Mouse (Mus musculus) kidney, adult 9 months (tissue): Measurements from ENCODE around the gene Pm20d1.
A peak's percentile ranks its signal among the peaks of the same experiment; 100 is the strongest.

Source experiments
- DNase-seq: peaks from one replicate; pipeline ENCODE4 v3.0.0; 2022

Pm20d1 gene

DNA sequence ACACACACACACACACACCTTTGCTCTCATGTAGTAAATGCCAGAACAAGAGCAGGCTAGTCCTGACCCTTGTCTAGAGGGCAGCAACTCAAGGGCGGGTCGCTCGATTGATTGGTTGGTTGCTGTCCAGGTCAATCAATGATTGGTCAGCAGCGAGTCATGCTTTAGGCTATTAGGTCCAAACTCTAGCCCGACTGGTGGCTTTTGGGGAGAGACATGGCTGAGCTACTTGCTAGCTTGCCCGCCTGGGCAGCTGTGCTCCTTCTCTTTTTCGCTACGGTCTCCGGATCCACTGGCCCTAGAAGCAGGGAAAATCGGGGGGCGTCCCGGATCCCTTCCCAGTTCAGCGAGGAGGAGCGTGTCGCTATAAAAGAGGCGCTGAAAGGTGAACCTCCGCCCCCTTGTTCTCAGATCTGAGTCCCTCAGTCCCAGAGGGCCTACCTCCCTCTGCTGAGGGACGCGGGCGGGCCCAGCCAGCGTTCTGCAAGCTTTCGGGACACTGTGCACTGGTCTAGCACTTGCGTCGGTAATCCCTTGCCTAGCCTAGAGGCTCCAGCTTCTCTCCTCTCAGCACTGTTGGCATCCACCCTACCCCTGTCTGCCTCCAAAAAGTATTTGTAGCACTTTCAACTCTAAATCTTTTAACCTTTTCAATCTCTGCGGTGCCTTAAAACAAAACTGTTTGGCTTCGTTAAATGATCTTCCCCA is at the start of gene Pm20d1:
Gene Pm20d1, plus strand, starts transcription at position 180 of the 708 bp plus-strand sequence.
- DNase-seq, result peak; percentile 96

DNA sequence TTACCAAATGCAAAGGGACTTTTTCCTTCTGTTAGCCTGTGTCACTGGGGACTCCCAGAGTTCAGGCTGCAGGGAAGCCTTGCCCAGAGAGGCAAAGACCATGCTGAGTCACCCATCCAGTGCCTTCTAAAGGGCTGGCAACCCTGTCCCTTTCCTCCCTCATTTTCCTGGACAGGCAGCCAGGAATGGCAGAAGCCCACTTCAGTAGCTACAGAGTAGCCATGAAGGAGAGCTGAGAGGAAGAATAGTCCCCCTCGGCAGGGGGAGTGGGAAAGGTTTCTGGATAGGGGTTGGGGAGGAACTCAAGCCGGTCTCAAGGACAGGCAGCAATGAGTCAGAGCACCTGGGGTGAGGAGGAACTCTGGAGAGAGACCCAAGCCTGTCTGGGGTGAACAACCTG is 49.4 kb upstream of the Pm20d1 start:
- DNase-seq, result no peak

DNA sequence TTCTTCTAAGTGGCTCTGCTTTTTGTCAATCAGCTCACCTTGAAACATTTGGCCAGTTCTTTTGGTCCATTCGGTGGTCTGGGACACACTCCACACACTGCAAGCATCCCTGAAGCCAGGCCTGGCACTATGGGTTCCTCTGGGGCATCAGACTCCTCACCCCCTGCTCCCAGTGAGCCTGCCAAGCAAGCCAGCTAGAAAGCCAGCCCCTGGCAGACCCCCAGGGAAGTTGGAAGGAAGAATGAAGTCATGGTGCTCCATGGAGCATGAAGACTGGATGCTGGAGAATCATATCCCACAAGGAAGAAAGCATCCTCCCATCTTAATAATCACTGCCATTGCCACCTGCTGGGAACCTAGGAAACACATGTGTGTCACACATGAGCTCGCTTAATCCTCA is 48.5 kb upstream of the Pm20d1 start:
- no peak for DNase-seq

DNA sequence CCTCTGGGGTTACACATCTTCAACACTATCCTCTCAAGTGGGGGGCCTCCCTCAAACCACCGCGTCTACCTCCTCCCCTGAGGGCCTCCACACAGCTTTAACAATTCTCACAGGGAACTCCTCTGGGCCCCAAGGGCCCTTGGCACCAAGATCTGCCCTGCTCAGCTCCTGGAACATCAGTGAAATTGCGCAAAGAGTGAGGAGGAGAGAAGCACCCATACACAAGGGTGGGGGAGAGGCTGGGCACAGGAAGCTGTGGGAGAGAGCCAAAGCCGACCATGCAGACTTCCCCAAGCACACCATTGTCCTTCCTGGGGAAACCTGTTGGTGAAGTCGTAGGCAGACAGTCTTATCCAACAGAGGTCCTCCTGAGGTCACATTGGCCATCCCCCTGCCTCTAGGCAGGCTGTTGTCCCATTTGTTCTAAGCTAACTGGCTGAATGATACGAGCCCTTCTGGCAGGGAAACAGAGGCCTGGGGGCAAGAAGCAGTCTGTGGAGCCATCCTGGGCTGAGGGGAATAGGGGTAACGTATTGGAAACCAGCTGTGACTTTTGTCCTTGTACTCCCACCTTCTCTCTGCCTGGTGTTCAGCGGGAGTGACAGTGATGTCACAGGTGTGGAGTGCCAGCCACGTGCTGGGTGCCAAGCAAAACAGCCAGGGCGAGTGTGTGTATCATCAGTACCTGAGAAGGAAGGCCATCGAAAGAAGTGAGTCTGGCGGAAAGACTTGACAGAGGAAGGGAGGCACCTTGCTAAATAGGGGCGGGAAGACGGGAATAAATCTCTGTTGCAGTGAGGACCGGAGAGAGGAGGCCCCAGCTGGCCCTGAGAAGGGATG is 47.3 kb upstream of the Pm20d1 start:
- no peak for DNase-seq

- DNase-seq, result no peak
These were observed 45.8 kb upstream of the Pm20d1 start for GRCm38 (mm10) chr1:131751181-131751890.

- DNase-seq, result no peak
These were observed 45.3 kb upstream of the Pm20d1 start for GRCm38 (mm10) chr1:131751891-131752311.

DNA sequence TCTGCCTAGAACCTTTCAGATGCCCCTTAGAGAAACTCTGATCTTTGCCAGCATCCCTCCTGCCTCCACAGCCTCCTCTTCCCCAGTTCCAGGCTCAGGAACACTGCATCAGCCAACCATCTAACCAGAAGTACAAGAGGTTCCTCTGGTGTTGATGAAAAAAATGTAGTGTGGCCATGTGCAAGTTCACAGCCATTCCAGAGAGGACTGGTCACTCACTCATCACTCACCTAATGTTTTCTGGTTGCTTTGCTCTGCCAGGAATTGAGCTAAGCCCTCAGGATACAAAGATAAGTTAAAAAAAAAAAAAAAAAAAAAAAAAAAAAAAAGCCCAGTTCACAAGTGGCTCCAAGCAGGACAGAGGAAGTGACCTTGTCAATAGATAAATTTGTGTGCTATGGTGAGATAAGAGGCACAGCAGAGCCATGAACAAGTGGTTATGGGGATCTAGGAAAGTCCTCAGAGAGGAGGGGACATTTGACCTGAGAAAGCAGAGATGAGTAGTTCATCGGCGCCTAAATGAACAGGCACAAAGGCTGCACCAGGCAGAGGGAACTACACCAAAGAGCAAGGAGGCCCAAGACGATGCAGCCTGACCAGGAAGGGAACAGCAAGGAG is 42.9 kb upstream of the Pm20d1 start:
- DNase-seq, result no peak

DNA sequence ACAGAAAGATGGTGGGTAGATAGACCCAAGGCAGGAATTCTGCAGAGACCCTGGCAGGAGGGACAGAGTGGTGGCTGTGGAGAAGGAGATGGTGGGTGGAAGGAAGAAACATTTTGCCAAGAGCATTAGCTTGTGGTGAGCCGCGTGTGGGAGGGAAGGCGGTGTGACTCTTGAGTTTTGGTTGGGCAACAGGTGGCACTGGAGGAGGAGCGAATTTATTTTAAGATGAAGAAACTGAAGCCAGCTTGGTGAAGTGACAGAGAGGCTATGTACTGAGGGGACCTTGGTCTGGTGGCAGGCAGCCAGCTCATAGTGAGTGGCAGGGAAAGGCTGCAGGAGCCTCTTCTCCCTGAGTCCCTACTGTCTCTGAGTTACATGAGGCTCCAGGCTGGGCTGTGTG is 42.3 kb upstream of the Pm20d1 start:
- peak; percentile 22 for DNase-seq

DNA sequence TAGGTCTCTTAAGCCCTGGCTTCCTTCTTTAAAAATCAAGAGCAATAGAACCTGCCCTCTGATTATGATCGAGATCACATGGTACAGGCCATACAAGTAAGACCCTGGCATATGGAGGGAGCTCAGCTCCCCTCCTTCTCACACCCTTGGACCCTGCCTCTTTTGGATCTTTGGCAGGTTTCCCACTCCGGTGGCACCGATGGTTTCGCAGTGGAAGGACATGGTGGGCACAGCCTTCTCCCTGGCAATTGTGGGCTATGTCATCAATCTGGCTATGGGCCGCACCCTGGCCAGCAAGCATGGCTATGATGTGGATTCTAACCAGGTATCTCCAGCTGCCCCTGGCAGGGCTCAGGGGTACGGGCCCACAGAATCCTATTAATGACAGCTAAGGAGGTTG is 40.0 kb upstream of the Pm20d1 start:
- no peak for DNase-seq

GRCm38 (mm10) chr1:131758796-131759195 is 38.4 kb upstream of the Pm20d1 start:
- DNase-seq, result no peak

DNA sequence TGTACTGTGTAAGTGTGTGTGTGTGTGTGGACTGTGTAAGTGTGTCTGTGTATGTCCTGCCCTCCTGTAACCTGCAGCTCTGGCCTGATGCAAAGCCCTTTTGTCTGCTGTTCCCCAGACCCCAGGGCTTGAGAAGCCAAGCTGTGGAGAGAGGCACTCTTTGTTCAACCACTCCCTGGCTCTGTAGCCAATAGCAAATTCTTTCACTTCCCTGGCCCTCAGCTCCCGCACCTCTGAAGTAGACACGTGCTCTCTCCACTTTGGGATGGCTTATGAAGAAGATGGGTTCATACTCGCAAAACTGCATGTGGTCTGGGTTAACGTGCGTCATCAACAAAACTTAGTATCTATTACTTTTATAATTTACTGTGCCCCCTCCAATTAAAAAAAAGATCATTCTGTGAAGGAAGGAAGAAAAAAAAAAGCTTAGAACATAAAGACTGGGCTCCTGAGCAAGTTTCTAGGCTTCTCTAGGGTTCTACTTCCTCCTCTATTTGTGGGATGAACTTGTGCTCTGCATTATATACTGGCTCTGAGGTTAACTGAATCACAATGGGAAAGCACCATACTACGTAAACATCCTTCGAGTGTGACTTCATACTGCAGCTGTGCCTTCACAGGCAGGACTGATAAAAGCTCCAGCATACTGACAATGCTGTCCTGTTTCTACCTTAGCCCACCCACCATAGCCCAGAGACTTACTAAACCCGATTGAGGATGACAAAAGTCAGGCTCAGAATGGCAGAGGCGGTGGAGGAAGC is 37.3 kb upstream of the Pm20d1 start:
- DNase-seq, result no peak

GRCm38 (mm10) chr1:131760428-131760820 is 36.8 kb upstream of the Pm20d1 start:
- DNase-seq, result no peak

DNA sequence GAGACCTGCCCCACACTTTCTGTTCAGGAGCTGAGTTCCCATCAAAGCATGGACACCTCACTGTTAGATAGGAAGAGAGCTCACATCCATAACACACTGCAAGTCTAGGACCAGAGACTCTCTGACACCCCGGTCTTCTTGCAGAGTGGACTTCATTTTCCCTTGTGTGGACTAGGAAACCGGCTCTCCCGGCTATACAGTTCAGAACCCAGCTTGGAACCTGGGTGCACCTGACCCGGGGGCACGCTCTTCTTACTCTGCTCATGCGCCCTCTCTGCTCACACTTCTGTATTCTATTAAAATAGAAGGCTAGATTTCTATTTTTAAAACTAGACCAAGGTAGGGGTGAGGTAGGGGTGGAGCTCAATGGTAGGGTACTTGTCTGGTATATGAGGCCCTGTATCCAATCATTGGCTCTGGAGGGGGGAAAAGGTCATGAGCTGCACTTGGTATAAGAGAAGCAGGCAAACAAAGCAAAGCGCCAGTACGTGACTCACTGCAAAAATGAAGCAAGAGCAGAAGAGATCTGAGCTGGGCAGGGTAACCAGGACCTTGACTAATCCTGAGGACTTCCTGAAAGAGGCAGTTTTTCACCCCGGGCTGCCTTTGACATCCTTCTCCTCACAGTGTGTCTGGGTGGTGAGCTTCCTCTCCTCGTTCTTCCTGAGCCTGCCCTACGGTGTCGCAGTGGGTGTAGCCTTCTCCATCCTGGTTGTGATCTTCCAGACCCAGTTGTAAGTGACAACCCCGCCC is 35.9 kb upstream of the Pm20d1 start:
- DNase-seq, result no peak

GRCm38 (mm10) chr1:131763683-131764082 is 33.5 kb upstream of the Pm20d1 start:
- no peak for DNase-seq

- DNase-seq, result no peak
These were observed 32.4 kb upstream of the Pm20d1 start for GRCm38 (mm10) chr1:131764581-131765338.

- DNase-seq, result peak; percentile 84
These were observed 31.7 kb upstream of the Pm20d1 start for GRCm38 (mm10) chr1:131765357-131766001.

DNA sequence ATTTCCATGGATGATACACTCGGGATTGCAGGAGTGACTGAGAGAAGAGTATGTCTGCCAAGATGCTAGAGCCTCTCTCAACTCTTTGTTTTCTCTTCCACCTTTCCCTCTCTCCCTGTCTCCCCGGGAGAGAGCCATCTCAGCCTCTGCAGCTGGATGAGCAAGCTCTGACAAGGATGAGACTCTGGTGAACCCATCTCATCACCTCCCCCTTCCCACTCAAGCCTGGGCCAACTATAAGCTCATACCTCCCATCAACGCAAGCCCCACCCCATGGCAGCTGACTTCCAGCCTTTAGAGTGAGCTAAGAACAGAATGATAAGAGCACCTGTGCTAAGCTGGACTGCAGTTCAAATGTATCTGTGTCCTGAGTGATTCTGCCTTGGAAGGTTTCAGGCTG is 27.9 kb upstream of the Pm20d1 start:
- no peak for DNase-seq

- DNase-seq, result peak; percentile 93
These were observed 26.5 kb upstream of the Pm20d1 start for GRCm38 (mm10) chr1:131770656-131771055.

DNA sequence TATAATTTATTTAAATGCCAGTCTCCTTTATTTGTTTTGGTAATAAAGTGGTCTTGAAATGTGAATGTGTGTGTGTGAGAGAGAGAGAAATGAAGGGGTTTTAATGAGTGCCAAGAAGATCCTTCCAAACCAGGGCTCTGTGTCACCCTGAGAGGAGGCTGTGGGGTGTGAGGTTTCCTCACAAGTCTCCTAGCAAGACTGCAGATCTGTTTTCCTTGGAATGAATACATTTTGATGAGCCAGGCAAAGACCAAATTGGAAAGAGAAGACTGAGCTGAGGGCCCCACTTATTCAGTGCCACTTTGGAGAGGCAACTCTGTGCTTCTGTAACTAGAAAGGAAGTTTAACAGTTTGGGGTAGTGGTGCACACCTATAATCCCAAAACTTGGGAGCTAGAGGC is 25.7 kb upstream of the Pm20d1 start:
- DNase-seq, result no peak

DNA sequence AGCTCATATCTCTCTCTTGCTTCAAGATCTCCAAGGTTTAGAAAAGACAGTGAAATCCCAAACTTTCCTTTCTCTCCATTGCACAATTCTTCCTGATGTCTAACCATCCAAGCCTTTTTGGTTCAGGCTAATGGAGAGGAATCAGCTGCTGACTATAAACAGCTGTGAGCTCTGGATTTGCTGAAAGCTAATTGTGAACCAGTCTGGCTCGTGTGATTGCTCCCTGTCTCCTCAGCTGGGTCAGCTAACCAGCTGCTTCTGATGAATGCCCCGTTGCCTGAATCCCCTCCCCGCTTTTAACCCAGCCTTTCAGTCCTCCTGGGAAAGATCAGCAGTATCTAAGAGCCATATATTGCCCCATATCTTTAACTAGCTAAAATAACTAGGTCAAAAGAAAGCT is 2.6 kb upstream of the Pm20d1 start:
- DNase-seq, result no peak
